Mouse (Mus musculus) G1E-ER4 (cell line): ENCODE results near the gene Zfp113. TPM values are rescaled to one million over a fixed set of nuclear protein-coding genes. Genes with fewer than 3 reads are reported as not detected.

Source experiments
- GATA1 ChIP-seq: IDR thresholded peaks from one replicate; pipeline ENCODE4 v1.8.0; 2012; ENCODE audit warnings: low read length, inconsistent platforms
- polyA plus RNA-seq: library from polyadenylated mRNA; stranded (reverse); fragments of >175 nt; gene quantifications from 2 replicates; pipeline ENCODE4 v1.2.3, GENCODE M21; 2012

Gene Zfp113
- polyA plus RNA-seq, 1 experiment = 0.28 TPM

DNA sequence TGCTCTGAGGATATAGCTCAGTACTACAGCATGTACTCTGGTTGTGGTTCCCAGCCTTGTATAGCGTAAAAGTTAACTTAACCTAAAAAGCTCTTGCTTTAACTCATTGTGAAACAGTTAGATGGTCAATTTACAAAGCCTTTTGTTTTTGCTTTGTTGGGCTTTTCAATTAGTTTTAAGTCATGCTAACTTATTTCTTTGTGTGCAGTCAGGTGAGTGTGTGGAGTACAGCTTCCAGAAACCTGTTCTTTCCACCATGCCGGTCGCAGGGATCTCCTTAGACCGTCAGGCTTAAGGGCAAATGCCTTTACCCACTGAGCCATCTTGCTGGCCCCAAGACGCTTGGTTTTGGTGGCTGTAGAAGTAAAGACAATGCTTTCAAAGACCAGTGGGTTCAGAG, 64.8 kb downstream of the Zfp113 start:
- TF ChIP-seq GATA1 = no peak

DNA sequence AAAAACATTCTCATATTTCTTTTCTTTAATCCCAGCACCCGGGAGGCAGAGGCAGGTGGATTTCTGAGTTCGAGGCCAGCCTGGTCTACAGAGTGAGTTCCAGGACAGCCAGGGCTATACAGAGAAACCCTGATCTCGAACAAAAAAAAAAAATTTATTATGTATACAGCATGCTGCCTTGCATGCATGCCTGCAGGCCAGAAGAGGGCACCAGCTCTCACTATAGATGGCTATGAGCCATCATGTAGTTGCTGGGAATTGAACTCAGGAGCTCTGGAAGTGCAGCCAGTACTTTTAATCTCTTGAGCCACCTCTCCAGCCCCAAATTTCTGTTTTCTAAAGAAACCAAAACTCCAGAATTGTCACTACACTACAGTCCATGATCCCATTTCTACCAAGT, 65.3 kb downstream of the Zfp113 start:
- TF ChIP-seq GATA1 = no peak

Other genes starting within 250 kb of the Zfp113 start
- not detected in 2 replicates for gene Cyp3a13, start 234.1 kb downstream of the Zfp113 start, polyA plus RNA-seq
- gene Gjc3, start 192.6 kb downstream of the Zfp113 start, polyA plus RNA-seq = not detected in 2 replicates
- not detected in 2 replicates for gene Azgp1, start 174.2 kb downstream of the Zfp113 start, polyA plus RNA-seq
- gene Smok3a, start 134.5 kb downstream of the Zfp113 start, polyA plus RNA-seq = not detected in 2 replicates
- not detected in 2 replicates for gene Smok3b, start 134.3 kb downstream of the Zfp113 start, polyA plus RNA-seq
- gene Smok3c, start 102.5 kb downstream of the Zfp113 start, polyA plus RNA-seq = not detected in 2 replicates
- 2.0 and 2.2 TPM in 2 replicates for gene Zkscan1, start 70.7 kb downstream of the Zfp113 start, polyA plus RNA-seq
- gene Zscan21, start 38.8 kb downstream of the Zfp113 start, polyA plus RNA-seq = 0.55 and 2.3 TPM in 2 replicates
- 146 and 184 TPM in 2 replicates for gene Cops6, start 5.3 kb upstream of the Zfp113 start, polyA plus RNA-seq
- 6.9 and 18.9 TPM in 2 replicates for gene Ap4m1, start 16.3 kb upstream of the Zfp113 start, polyA plus RNA-seq
- 19.6 and 78.8 TPM in 2 replicates for gene Mcm7, start 16.7 kb upstream of the Zfp113 start, polyA plus RNA-seq
- 33.9 and 45.4 TPM in 2 replicates for gene Taf6, start 31.7 kb upstream of the Zfp113 start, polyA plus RNA-seq
- 0.63 and 1.1 TPM in 2 replicates for gene Cnpy4, start 31.7 kb upstream of the Zfp113 start, polyA plus RNA-seq
- gene Mblac1, start 38.6 kb upstream of the Zfp113 start, polyA plus RNA-seq = 4.8 and 6.3 TPM in 2 replicates
- not detected in 2 replicates for gene Nxpe5, start 70.2 kb upstream of the Zfp113 start, polyA plus RNA-seq
- 58.4 and 59.8 TPM in 2 replicates for gene Lamtor4, start 99.7 kb upstream of the Zfp113 start, polyA plus RNA-seq
- gene BC037034, start 108.3 kb upstream of the Zfp113 start, polyA plus RNA-seq = 108 and 142 TPM in 2 replicates
- not detected in 2 replicates for gene Gal3st4, start 117.1 kb upstream of the Zfp113 start, polyA plus RNA-seq
- not detected in 2 replicates for gene Gm43720, start 124.2 kb upstream of the Zfp113 start, polyA plus RNA-seq
- not detected in 2 replicates for gene Gpc2, start 124.3 kb upstream of the Zfp113 start, polyA plus RNA-seq
- gene Stag3, start 124.5 kb upstream of the Zfp113 start, polyA plus RNA-seq = not detected in 2 replicates
- gene Pvrig, start 186.2 kb upstream of the Zfp113 start, polyA plus RNA-seq = not detected in 2 replicates